Mouse (Mus musculus): ENCODE measurements around the gene Gm10662.
"Not testable (repeated sequence)": the region's sequence is repeated elsewhere in the genome, so short reads cannot be mapped to it uniquely, and the experiment has no call there.

Gm10662 gene

DNA sequence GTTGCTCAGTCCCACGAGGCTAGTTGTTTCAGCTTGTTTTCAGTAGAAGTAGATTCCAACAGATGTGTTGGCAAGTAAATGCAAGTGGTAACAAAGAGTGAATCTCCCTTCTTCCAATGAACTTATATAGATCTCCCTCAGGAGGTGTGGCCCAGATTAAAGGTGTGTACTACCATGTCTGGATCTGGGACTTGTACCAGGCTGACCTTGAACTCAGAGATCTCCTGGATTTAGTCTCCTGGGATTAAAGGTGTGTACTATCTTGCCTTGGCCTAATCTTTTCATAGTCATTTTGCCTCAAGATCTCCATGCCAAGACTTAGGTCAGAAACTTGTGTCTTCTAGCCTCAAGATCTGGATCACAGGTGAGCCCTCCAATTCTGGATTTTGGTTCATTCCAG is at the start of gene Gm10662:
TSS of gene Gm10662 (minus strand) at position 101 of the 400 bp plus-strand sequence.
- not testable (repeated sequence) for DNase-seq (ENCODE audit: low read depth, low spot score)

DNA sequence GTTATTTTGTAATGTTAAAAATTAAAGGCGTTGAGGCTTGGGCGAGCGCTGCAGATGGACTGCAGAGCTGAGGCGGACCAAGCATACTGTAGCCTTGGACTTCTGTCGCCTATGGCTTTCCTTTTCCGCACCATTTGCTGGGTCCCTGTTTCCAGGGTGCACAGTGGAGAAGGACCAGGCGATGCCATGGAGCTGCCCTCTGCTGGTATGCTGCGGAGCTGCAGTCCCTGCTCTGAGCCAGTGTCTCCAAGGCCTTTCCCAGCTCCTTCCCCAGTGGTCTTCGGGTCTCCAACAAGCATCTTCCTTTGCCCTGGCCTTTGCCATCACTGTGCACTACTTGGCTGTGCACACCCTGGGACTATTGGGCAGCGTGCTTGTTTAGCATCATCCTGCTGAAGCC is 19.2 kb upstream of the Gm10662 start:
- DNase-seq (ENCODE audit: low read depth, low spot score), result not testable (repeated sequence)

All from 3T3-L1 (cell line).